Mouse (Mus musculus) forebrain, embryonic 13.5 days (tissue): ENCODE data around the gene Olfr45. TPM values are rescaled to one million over a fixed set of nuclear protein-coding genes. Genes with fewer than 3 reads are reported as not detected.

Source experiments
- ATAC-seq: fragments of 200-750 bp; cut with Nextera tagmentation; 2 replicates; pipeline ENCODE4 v1.8.0; 2017
- H3K27ac ChIP-seq: fragments of 300-500 bp; sonication (generic); 2 replicates; pipeline ENCODE4 v1.5.1; 2015; ENCODE audit warnings: inconsistent platforms, mild to moderate bottlenecking, moderate library complexity
- H3K27me3 ChIP-seq: fragments of 300-500 bp; sonication (generic); 2 replicates; pipeline ENCODE4 v1.6.1; 2015; ENCODE audit warnings: mild to moderate bottlenecking, inconsistent platforms
- H3K36me3 ChIP-seq: fragments of 300-500 bp; sonication (generic); 2 replicates; pipeline ENCODE4 v1.6.1; 2015; ENCODE audit warnings: mild to moderate bottlenecking, inconsistent platforms; ENCODE audit not compliant: poor library complexity, severe bottlenecking
- H3K4me1 ChIP-seq: fragments of 300-500 bp; sonication (generic); 2 replicates; pipeline ENCODE4 v1.6.1; 2015; ENCODE audit warnings: inconsistent platforms
- H3K4me2 ChIP-seq: fragments of 300-500 bp; sonication (generic); 2 replicates; pipeline ENCODE4 v1.6.1; 2015; ENCODE audit warnings: inconsistent platforms, mild to moderate bottlenecking, moderate library complexity
- H3K4me3 ChIP-seq: fragments of 300-500 bp; sonication (generic); 2 replicates; pipeline ENCODE4 v1.5.1; 2015; ENCODE audit warnings: mild to moderate bottlenecking, inconsistent platforms
- H3K9ac ChIP-seq: fragments of 300-500 bp; sonication (generic); 2 replicates; pipeline ENCODE4 v1.6.1; 2015; ENCODE audit warnings: mild to moderate bottlenecking, inconsistent platforms
- H3K9me3 ChIP-seq: fragments of 300-500 bp; sonication (generic); replicated peaks from 2 replicates; pipeline ENCODE4 v1.6.1; 2016; ENCODE audit warnings: inconsistent platforms
- WGBS: fragments of 180-500 bp; shearing (Covaris S2); methylation state at CpG from one replicate; pipeline ENCODE4 v1.1.7; 2015; 5-methylcytosine and 5-hydroxymethylcytosine counted together
- polyA plus RNA-seq: library from polyadenylated mRNA; unstranded; fragments of >200 nt; fragmentation: Nextera tagmentation; extraction: Ambion mirVana; gene quantifications from 2 replicates; pipeline ENCODE4 v1.2.1, GENCODE M21; 2015

Gene Olfr45
- polyA plus RNA-seq, 1 experiment from 2014 or later, result not detected

- H3K9ac ChIP-seq, result no peak overlapping the region
- H3K27me3 ChIP-seq, result no peaks in the 10 kb centered on the region
- no peaks in the 10 kb centered on the region for H3K4me1 ChIP-seq
- no peak overlapping the region for H3K4me2 ChIP-seq
- no peak for ATAC-seq
- H3K36me3 ChIP-seq, result no peaks in the 10 kb centered on the region
- WGBS, result 74% methylated on average over 2 of the region's 2 CpGs
- no peaks in the 10 kb centered on the region; the same call in 1 of the 2 replicates for H3K9me3 ChIP-seq
- no peak overlapping the region for H3K27ac ChIP-seq
- H3K4me3 ChIP-seq, result no peak overlapping the region
Observed at GRCm38 (mm10) chr7:140733162-140733561, 51.4 kb downstream of the Olfr45 start.

Other genes with a start within 250 kb of the Olfr45 start
- gene Olfr533, start 218.6 kb upstream of the Olfr45 start, polyA plus RNA-seq, result not detected in 2 replicates
- not detected in 2 replicates for gene Olfr535, start 197.7 kb upstream of the Olfr45 start, polyA plus RNA-seq
- gene Olfr536, start 174.6 kb upstream of the Olfr45 start, polyA plus RNA-seq, result not detected in 2 replicates
- gene Olfr538, start 114.1 kb upstream of the Olfr45 start, polyA plus RNA-seq, result not detected in 2 replicates
- gene Olfr46, start 80.7 kb upstream of the Olfr45 start, polyA plus RNA-seq, result 0.04 TPM in 1 of 2 replicates, not detected in the other
- gene Olfr61, start 53.0 kb upstream of the Olfr45 start, polyA plus RNA-seq, result not detected in 2 replicates
- gene Olfr53, start 35.5 kb upstream of the Olfr45 start, polyA plus RNA-seq, result not detected in 2 replicates
- gene Olfr539, start 22.0 kb upstream of the Olfr45 start, polyA plus RNA-seq, result 0.01 TPM in 1 of 2 replicates, not detected in the other
- gene Olfr541, start 15.3 kb downstream of the Olfr45 start, polyA plus RNA-seq, result not detected in 2 replicates
- not detected in 2 replicates for gene Cyp2e1, start 81.8 kb downstream of the Olfr45 start, polyA plus RNA-seq
- 0.28 TPM in 1 of 2 replicates, not detected in the other for gene Syce1, start 105.9 kb downstream of the Olfr45 start, polyA plus RNA-seq
- 8.7 and 10.6 TPM in 2 replicates for gene Zfp941, start 140.2 kb downstream of the Olfr45 start, polyA plus RNA-seq
- gene Urah, start 153.1 kb downstream of the Olfr45 start, polyA plus RNA-seq, result not detected in 2 replicates
- gene Scgb1c1, start 163.6 kb downstream of the Olfr45 start, polyA plus RNA-seq, result not detected in 2 replicates
- gene Odf3, start 165.9 kb downstream of the Olfr45 start, polyA plus RNA-seq, result not detected in 2 replicates
- not detected in 2 replicates for gene Gm45785, start 174.4 kb downstream of the Olfr45 start, polyA plus RNA-seq
- gene Ric8a, start 175.0 kb downstream of the Olfr45 start, polyA plus RNA-seq, result 65.7 and 80.4 TPM in 2 replicates
- gene Bet1l, start 175.6 kb downstream of the Olfr45 start, polyA plus RNA-seq, result 34.6 and 38.7 TPM in 2 replicates
- gene Psmd13, start 200.0 kb downstream of the Olfr45 start, polyA plus RNA-seq, result 310 and 318 TPM in 2 replicates
- 29.4 and 31.0 TPM in 2 replicates for gene Sirt3, start 200.4 kb downstream of the Olfr45 start, polyA plus RNA-seq
- not detected in 2 replicates for gene Cox8b, start 218.5 kb downstream of the Olfr45 start, polyA plus RNA-seq
- 0.22 and 0.28 TPM in 2 replicates for gene Nlrp6, start 239.0 kb downstream of the Olfr45 start, polyA plus RNA-seq